Mouse (Mus musculus) lung, postnatal 25 days (tissue): Measurements from ENCODE around the gene Mtf1.
A peak's percentile ranks its signal among the peaks of the same experiment; 100 is the strongest.

Experiments used
- DNase-seq: peaks from one replicate; pipeline ENCODE4 v3.0.0; 2022; ENCODE audit warnings: low spot score

The Mtf1 gene

DNA sequence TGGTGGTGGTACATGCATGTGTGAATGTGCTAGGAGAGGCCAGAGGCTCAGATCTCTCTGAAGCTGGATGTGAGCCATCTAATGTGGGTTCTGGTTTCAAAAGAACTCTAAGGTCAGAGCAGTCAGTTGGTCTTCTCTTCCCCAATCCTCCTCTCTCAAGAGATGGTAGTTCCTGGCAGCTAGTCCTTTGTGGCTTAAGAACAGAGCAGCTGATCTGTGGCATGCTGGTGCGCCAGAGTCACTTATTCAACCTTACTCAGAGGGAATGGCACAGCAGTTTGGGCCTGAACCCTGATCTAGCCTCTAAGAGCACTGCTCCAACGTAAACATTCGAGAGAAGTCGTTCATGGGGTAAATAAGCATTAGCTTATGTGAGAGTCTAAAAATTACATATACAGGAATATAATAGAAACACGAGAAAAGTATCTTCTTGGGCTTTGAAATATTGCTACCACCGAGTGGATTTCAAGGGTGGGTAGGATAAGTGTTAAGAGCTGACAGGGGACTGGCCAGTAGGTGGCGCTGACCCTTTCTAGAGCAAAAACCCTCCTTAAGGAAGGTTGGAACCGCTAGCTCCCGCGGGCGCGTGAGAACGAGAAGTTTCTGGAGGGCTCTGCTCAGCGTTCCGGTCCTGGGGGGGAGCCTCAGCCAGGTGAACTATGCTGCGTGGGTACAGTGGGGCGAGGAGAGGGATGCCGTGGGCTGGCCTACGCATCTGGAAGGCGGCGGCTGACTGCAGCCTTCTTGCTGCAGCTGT is at the start of gene Mtf1:
TSS of gene Mtf1 (plus strand) at position 553 of the 757 bp plus-strand sequence.
- DNase-seq = peak; percentile 83

- DNase-seq = peak; percentile 88
These were observed 49.4 kb upstream of the Mtf1 start for GRCm38 (mm10) chr4:124752281-124753199.

- no peak for DNase-seq
These were observed 46.4 kb upstream of the Mtf1 start for GRCm38 (mm10) chr4:124755526-124755925.

DNA sequence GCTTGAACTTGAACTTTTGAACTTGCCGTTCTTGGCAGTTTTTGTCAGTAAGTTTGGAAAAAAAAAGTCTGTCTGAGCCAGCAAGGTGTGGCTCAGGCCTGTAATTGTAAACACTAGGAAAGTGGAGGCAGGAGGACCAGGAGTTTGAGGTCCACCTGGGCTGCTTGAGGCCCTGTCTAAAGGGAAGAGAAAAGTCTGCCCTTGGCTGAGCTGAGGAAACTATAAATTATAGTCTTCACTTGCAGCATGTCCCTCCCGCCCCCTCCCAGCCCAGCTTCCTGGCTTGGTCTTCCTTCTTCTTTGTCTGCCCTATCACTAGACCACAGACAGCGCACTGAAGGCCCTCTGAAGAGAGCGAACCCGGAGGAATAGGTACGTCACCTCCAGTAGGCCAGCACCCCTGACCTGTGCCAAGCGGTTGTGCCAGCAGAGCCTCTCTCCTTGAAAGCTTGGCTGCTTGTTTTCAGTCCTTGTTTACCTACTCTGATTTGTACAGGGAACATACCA is 42.5 kb upstream of the Mtf1 start:
- DNase-seq = peak; percentile 69

GRCm38 (mm10) chr4:124761201-124761600 is 40.7 kb upstream of the Mtf1 start:
- no peak for DNase-seq

- no peak for DNase-seq
These were observed 38.9 kb upstream of the Mtf1 start for GRCm38 (mm10) chr4:124762858-124763452.

- DNase-seq = no peak
These were observed 35.9 kb upstream of the Mtf1 start for GRCm38 (mm10) chr4:124765802-124766565.

GRCm38 (mm10) chr4:124766566-124766940 is 35.4 kb upstream of the Mtf1 start:
- DNase-seq = no peak

GRCm38 (mm10) chr4:124768963-124769591 is 32.8 kb upstream of the Mtf1 start:
- no peak for DNase-seq

GRCm38 (mm10) chr4:124770624-124771023 is 31.3 kb upstream of the Mtf1 start:
- DNase-seq = no peak

GRCm38 (mm10) chr4:124772125-124772524 is 29.8 kb upstream of the Mtf1 start:
- peak; percentile 64 for DNase-seq

GRCm38 (mm10) chr4:124773449-124773848 is 28.5 kb upstream of the Mtf1 start:
- no peak for DNase-seq

DNA sequence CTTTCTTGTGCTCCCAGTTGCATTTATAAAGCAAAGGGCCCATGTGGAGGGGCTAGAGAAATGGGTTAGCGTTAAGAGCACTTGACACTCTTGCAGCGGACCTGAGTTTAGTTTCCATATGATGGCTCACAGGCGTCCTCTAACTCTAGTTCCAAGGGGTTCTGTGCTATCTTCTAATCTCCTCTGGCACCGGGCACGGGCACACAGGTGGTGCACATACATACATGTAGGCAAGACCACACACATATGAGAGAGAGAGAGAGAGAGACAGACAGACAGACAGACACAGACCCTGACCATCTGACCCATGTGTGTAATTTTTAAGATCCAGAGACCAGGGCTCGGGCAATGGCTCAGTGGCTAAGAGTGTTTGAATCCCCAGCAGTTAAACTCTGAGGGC is 27.9 kb upstream of the Mtf1 start:
- DNase-seq = no peak

DNA sequence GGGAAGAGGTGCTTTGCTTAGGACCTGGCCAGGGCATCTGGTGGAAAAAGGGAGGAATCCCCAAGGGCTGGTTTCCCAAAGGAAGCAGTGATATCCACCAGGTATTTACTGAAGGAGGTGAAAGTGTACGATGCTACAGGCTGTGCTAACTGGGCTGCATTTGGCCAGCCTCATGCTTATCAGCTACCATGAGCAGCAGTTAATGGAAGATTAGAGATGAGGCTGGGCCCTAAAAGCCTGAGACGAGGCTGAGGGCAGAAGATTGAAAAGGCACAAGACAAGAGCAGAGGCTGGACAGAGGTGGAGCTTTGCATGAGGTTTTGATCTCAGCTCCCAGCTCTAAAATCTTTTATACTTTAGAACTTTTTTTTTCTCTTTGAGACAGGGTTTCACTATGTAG is 27.5 kb upstream of the Mtf1 start:
- no peak for DNase-seq

DNA sequence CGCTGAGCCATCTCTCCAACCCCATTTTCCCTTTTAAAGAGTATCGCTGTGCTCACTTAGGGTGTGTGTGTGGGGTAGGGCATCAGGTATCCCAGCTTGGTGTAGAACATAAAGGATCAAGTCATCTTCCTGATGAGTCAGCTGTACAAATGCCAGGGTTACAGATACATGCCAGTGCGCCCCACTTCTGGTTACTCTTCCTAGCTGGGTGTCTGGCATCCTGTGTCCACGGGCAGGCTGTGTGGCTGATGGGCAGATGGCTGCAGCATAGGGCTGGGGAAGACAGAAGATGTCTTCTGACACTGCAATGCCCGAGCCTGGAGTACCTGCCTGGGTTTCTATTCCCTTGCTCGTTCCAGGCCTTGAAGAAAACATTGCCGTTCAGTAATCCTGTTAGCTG is 20.5 kb upstream of the Mtf1 start:
- DNase-seq = no peak

GRCm38 (mm10) chr4:124782395-124782794 is 19.5 kb upstream of the Mtf1 start:
- no peak for DNase-seq

- DNase-seq = no peak
These were observed 18.0 kb upstream of the Mtf1 start for GRCm38 (mm10) chr4:124783937-124784336.

- no peak for DNase-seq
These were observed 11.9 kb upstream of the Mtf1 start for GRCm38 (mm10) chr4:124790013-124790412.

- DNase-seq = no peak
These were observed 9.8 kb upstream of the Mtf1 start for GRCm38 (mm10) chr4:124792114-124792513.

- DNase-seq = no peak
These were observed 5.8 kb upstream of the Mtf1 start for GRCm38 (mm10) chr4:124796141-124796540.

- no peak for DNase-seq
These were observed 5.0 kb upstream of the Mtf1 start for GRCm38 (mm10) chr4:124796913-124797312.
